Mouse (Mus musculus): ENCODE data around the gene Canx.

DNA sequence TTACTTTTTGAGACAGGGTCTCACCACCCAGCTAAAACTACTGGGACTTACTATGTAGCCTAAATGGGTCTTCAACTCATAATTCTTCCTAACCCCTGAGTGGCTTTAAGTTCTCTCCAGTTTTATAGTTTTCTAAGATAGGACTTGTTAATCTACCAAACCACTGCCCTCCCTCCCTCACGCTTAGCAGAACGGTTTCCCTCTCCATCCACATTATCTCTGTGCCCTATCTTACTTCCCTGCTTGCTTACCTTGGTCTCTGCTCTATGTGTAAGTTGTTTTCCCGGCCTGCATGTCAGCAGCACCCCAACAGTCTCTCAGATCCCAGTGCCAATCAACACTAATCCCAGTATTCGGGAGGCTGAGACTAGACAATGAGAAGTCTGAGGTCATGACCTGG lies 11.4 kb upstream of the Canx start:
- TF ChIP-seq POLR2A (IDR thresholded peaks at IDR 0.05; ENCODE audit: borderline replicate concordance, low read depth, low read length) (no peak), CTCF (IDR thresholded peaks at IDR 0.05; ENCODE audit: low read depth, low read length) (no peak)

All from bone marrow macrophage, adult 2 months (primary cell).